Mouse (Mus musculus): ENCODE results near the gene Neurod2.

- TF ChIP-seq ZNF384 (IDR thresholded peaks at IDR 0.05; ENCODE audit: low read depth, low read length) (no peak), MAFK (IDR thresholded peaks at IDR 0.05; ENCODE audit: insufficient read depth, low read depth, low read length) (no peak), HCFC1 (IDR thresholded peaks at IDR 0.05; ENCODE audit: borderline replicate concordance, insufficient read depth, low read length) (no peak), ZC3H11A (IDR thresholded peaks at IDR 0.05; ENCODE audit: borderline replicate concordance, low read depth, low read length) (no peak), CHD2 (IDR thresholded peaks at IDR 0.05; ENCODE audit: low read depth, low read length) (no peak)
These were observed 34.3 kb downstream of the Neurod2 start for GRCm38 (mm10) chr11:98295013-98295585.
